Mouse (Mus musculus): ENCODE data around the gene Ticam1. TPM values are rescaled to one million over a fixed set of nuclear protein-coding genes. Genes with fewer than 3 reads are reported as not detected.

Ticam1 gene
- polyA plus RNA-seq, 1 experiment from 2014 or later = 4.3 TPM

DNA sequence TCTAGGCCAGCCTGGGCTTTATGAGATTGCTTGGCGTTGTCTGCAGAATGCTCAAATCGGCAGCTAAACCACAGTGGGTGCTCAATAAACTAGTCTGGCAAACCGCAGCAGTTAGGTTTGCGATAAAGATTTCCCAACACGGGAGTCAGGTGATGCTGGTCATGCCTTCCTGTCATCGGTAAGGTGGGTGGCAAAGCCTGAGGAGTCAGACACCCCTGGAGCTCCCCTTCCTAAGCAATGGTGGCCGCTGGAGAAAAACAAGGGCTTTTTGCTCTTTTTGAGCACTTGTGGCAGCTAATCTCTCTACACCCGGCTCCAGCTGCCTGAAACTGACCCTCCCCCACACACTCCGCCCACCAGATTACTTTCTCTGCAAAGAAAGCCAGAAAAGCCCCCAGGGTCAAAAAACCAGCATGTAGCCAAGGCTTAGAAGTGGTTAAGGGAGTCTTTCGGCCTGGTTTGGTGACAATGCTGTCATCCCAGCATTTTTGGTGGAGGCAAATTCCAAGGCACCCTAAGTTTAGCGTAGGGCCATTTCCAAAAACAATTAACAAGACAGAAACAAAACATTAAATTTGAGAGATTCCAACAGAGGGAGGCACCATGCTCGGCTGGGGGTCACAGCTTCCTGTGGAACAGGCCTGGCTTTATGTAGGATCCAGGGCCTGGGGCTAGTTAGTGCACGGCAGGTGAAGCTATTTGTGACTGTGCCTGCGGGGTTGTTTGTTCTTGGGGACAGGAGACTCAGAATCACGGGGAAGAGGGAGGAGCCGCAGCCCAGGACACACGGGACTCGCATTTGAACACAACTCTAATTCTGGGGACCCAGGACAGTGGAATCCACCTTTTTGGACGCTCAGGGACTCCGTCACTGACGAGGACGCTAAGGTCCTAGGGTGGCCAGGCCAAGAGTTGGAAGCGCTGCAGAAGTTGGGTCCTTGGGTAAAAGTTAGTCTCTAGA is 13.1 kb upstream of the Ticam1 start:
- Histone ChIP-seq H3K9ac (peak overlapping the region; percentile 80), H3K9me3 (no peaks in the 10 kb centered on the region), H3K27ac (peak overlapping the region; percentile 96), H3K4me2 (peak overlapping the region; percentile 82), H3K4me3 (peak overlapping the region; percentile 59), H3K27me3 (no peaks in the 10 kb centered on the region), H3K36me3 (peaks cover 25% of the 10 kb centered on the region), H3K4me1 (peaks cover 40% of the 10 kb centered on the region)
- peak; percentile 2; the same call in 1 of the 2 replicates for ATAC-seq (ENCODE audit: insufficient number of reproducible peaks, insufficient read depth, low FRiP score, low TSS enrichment, low read depth)
- 2% methylated on average over 23 of the region's 23 CpGs for WGBS

DNA sequence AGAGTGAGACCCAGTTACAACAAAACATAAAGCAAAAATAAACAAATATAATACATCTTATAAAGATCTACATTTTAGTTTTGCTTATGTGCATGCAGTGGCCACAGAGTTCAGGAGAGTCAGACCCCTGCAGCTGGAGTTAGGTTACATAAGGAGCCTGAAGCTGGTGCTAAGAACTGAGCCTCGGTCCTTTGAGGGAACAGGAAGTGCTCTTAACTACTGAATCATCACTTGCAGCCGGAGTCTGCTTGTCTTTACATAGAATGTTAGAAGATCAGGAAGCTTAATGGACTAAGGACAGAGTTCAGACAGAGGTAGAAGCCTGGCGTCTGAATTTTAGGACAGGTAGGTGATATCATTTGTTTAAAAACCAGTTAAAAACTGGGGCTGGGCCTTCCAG is 12.3 kb upstream of the Ticam1 start:
- H3K27ac ChIP-seq = peak overlapping the region; percentile 96
- peaks cover 33% of the 10 kb centered on the region for H3K36me3 ChIP-seq
- peaks cover 40% of the 10 kb centered on the region for H3K4me1 ChIP-seq
- WGBS = 28% methylated on average over 3 of the region's 3 CpGs
- H3K9ac ChIP-seq = peak overlapping the region; percentile 80
- no peak for ATAC-seq (ENCODE audit: insufficient number of reproducible peaks, insufficient read depth, low FRiP score, low TSS enrichment, low read depth)
- H3K9me3 ChIP-seq = no peaks in the 10 kb centered on the region
- H3K4me3 ChIP-seq = peak overlapping the region; percentile 59
- peak overlapping the region; percentile 82 for H3K4me2 ChIP-seq
- no peaks in the 10 kb centered on the region for H3K27me3 ChIP-seq

DNA sequence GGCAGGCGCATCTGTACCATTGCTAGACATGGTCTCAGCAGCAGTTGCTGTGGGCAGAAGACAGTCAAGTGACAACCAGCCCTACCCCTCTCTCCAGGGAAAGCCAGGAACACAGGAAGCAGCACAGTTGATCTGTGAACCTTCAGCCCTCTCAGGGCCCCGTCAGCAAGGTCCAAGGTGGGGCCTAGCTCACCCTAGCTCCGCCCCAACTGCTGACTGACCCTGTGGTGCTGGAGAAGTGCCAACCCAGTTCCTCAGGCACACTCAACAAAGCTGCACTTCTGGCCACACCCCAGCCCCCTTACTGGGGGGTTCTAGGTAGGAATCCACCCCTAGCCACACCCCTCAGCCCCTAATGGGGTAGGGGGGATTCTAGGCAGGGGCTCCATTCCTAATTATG is 11.2 kb upstream of the Ticam1 start:
- peak overlapping the region; percentile 82 for H3K4me2 ChIP-seq
- H3K9me3 ChIP-seq = no peaks in the 10 kb centered on the region
- WGBS = 63% methylated on average over 3 of the region's 3 CpGs
- 0 out of 2 replicates have a peak overlapping the region, but pooled peaks have one; percentile 11 for H3K27ac ChIP-seq
- no peaks in the 10 kb centered on the region for H3K27me3 ChIP-seq
- H3K4me3 ChIP-seq = no peak overlapping the region
- peaks cover 40% of the 10 kb centered on the region for H3K4me1 ChIP-seq
- peak overlapping the region; percentile 57 for H3K9ac ChIP-seq
- no peak for ATAC-seq (ENCODE audit: insufficient number of reproducible peaks, insufficient read depth, low FRiP score, low TSS enrichment, low read depth)
- peaks cover 41% of the 10 kb centered on the region for H3K36me3 ChIP-seq

DNA sequence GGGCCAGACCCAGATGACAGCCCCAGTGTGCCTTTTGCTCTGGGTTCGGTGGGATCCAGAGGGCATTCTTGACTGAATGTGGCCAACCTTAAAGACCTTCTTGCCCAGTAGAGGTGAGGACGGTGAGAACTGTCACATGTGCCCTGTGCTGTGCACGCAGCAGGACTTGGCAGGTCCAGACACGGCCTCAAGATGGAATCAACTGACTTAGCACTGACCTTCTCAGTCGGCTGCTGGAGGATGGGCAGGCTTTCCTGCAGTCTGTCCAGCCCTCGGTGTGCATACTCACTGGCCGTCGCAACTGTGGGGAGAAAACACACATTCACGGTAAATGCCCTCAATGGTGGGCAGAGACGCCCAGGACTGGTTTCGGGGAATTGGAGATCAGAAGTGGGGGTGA is 9.4 kb upstream of the Ticam1 start:
- no peak for ATAC-seq (ENCODE audit: insufficient number of reproducible peaks, insufficient read depth, low FRiP score, low TSS enrichment, low read depth)
- 93% methylated on average over 11 of the region's 11 CpGs for WGBS

DNA sequence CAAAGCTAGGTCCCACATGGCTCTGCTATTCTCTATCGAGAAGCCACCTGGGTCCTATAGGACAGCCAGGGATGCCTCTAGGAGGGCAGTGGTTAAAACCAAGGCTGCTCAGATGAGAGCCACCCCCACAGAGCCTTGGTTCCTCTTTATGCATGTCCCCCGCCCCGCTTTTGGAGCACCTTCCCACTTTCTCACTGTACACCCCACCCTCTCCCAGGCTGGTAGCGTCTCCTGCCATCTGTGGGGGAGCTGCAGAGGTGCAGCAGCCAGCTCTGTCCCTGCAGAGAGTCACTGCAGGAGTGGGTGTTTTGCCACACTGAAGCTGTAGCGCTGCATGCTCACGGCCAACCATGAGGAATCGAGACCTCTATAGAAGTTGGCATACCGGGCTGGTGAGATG is 6.7 kb upstream of the Ticam1 start:
- Histone ChIP-seq H3K9ac (no peak overlapping the region), H3K4me1 (peaks cover 17% of the 10 kb centered on the region), H3K27ac (no peak overlapping the region), H3K4me3 (no peak overlapping the region), H3K9me3 (no peaks in the 10 kb centered on the region), H3K36me3 (peaks cover 78% of the 10 kb centered on the region), H3K27me3 (no peaks in the 10 kb centered on the region), H3K4me2 (no peak overlapping the region)
- no peak for ATAC-seq (ENCODE audit: insufficient number of reproducible peaks, insufficient read depth, low FRiP score, low TSS enrichment, low read depth)
- WGBS = 93% methylated on average over 8 of the region's 8 CpGs

More for the DNA sequence above, 9.4 kb upstream of the Ticam1 start:
- Histone ChIP-seq H3K4me3 (no peak overlapping the region), H3K36me3 (peaks cover 56% of the 10 kb centered on the region), H3K9ac (no peak overlapping the region), H3K4me1 (peaks cover 32% of the 10 kb centered on the region), H3K9me3 (no peaks in the 10 kb centered on the region), H3K27me3 (no peaks in the 10 kb centered on the region), H3K27ac (no peak overlapping the region), H3K4me2 (no peak overlapping the region)

DNA sequence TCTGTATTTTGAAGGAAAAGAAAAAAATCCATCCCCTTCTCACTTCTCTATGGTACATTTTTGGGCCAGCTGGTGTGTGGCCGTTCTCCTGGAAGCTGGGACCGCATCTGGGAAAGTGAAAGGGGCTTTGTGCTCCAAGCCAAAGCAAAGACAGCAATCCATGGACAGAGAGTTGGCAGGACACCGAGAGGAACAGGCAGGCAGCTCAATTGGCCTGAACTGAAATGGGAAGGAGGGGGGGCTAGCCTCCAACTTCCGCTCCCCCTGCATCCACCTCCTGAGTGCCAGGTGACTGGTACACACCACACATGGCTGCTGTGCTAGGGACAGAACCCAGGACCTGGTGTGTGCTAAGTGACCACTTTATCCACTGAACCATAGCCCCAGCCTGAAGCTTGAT is 6.2 kb upstream of the Ticam1 start:
- Histone ChIP-seq H3K36me3 (peaks cover 78% of the 10 kb centered on the region), H3K9ac (no peak overlapping the region), H3K27ac (no peak overlapping the region), H3K9me3 (no peaks in the 10 kb centered on the region), H3K27me3 (no peaks in the 10 kb centered on the region), H3K4me3 (no peak overlapping the region), H3K4me2 (no peak overlapping the region), H3K4me1 (peaks cover 12% of the 10 kb centered on the region)
- no peak for ATAC-seq (ENCODE audit: insufficient number of reproducible peaks, insufficient read depth, low FRiP score, low TSS enrichment, low read depth)
- 77% methylated on average over 4 of the region's 4 CpGs for WGBS

DNA sequence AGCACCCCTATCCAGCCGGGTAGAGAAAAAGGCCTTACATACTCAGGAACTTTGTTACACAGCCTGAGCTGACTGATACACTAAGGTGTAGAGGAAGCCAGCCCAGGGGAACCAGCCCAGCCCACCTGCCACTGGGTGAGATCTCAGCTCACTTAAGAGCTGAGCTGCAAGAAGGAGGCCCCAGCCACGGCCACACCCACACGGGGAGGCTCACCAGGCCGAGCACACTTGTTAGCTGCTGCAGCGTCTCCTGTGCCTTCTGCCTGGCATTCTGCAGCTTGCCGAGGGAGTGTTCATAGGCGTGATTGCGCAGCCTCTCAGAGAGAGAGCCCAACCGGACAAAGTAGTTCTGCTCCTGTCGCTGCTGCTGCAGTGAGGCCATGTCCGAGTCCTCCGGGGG is 4.6 kb upstream of the Ticam1 start:
- peaks cover 68% of the 10 kb centered on the region for H3K36me3 ChIP-seq
- no peak for ATAC-seq (ENCODE audit: insufficient number of reproducible peaks, insufficient read depth, low FRiP score, low TSS enrichment, low read depth)
- 0 out of 2 replicates have a peak overlapping the region, but pooled peaks have one; percentile 22 for H3K27ac ChIP-seq
- peaks cover 18% of the 10 kb centered on the region for H3K4me1 ChIP-seq
- H3K9me3 ChIP-seq = no peaks in the 10 kb centered on the region
- 84% methylated on average over 12 of the region's 12 CpGs for WGBS
- no peak overlapping the region for H3K4me3 ChIP-seq
- no peak overlapping the region for H3K9ac ChIP-seq
- H3K4me2 ChIP-seq = no peak overlapping the region
- H3K27me3 ChIP-seq = no peaks in the 10 kb centered on the region

DNA sequence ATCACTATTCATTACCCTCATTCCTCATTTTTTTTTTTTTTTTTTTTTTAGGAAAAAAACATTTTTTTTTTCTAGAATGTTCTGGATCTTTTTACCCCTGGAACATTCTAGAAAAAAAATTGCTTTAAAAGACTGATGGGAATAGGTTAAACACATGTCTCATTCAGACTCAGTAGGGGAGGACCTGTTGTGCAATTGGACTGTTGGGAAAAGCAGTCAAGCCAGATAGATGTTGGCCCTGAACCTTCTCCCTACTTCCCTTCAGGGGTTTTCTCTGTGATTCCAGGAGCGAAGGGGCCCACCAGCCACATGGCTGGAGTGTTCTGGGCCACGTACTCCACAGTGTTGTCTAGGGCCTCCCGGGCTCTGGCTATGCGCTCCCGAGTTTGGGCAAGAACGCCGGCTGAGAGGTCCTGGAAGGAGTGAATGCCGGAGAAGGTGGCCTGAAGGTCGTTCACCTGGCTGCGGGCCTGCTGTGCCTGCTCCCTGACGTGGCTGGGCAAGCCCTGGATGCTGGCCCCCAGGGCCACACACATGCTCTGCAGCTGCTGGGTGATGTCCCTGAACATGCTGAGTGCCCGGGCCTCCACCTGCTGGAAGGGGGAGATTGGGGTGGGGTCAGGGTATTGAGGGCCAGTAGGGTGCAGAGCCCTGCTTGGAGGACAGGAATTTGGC is 3.0 kb upstream of the Ticam1 start:
- Histone ChIP-seq H3K27me3 (no peaks in the 10 kb centered on the region), H3K9me3 (no peaks in the 10 kb centered on the region), H3K36me3 (peaks cover 52% of the 10 kb centered on the region), H3K9ac (no peak overlapping the region), H3K27ac (no peak overlapping the region), H3K4me1 (peaks cover 24% of the 10 kb centered on the region), H3K4me3 (no peak overlapping the region), H3K4me2 (no peak overlapping the region)
- ATAC-seq (ENCODE audit: insufficient number of reproducible peaks, insufficient read depth, low FRiP score, low TSS enrichment, low read depth) = no peak
- WGBS = 85% methylated on average over 12 of the region's 12 CpGs

DNA sequence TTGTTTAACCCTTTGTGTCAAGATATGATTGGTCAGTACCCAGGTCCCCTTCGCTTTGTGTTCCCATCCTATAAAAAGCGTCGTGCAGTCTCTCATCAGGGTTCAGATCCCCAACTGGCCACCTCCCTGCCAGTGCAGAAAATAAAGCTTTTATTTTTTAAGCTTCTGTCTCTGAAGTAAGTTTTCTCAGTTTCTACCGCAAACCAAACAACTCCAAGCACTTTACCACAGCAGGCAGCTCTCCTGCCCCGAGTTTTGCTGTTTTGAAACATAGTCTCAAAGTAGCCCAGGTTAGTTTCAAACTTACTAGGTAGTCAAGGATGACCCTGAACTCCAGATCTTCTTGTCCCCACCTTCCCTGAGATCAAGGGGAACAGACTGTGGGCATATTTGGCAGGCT is 1.8 kb upstream of the Ticam1 start:
- ATAC-seq (ENCODE audit: insufficient number of reproducible peaks, insufficient read depth, low FRiP score, low TSS enrichment, low read depth) = no peak
- H3K4me3 ChIP-seq = no peak overlapping the region
- no peaks in the 10 kb centered on the region for H3K9me3 ChIP-seq
- no peaks in the 10 kb centered on the region for H3K27me3 ChIP-seq
- peaks cover 27% of the 10 kb centered on the region for H3K4me1 ChIP-seq
- no peak overlapping the region for H3K27ac ChIP-seq
- no peak overlapping the region for H3K4me2 ChIP-seq
- WGBS = 94% methylated on average over 5 of the region's 5 CpGs
- H3K36me3 ChIP-seq = peaks cover 45% of the 10 kb centered on the region
- no peak overlapping the region for H3K9ac ChIP-seq

DNA sequence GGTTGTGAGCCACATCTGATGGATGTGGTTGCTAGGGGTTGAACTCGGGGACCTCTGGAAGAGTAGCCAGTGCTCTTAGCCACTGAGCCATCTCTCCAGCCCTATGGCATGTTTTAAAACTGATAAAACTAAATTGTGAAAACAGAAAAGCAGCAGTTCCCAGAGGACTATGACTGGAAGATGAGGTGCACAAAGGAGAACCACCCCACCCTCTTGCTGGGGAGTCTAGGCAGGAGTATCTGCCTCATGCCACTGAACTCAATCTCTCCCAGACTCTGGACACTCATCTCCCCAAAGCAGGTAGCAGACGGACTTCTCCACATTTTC is 944 bp upstream of the Ticam1 start:
- Histone ChIP-seq H3K4me3 (peak overlapping the region; percentile 59; the same call in 1 of the 2 replicates), H3K4me1 (peaks cover 30% of the 10 kb centered on the region), H3K9ac (peak overlapping the region; percentile 79; the same call in 1 of the 2 replicates), H3K27ac (peak overlapping the region; percentile 92), H3K27me3 (no peaks in the 10 kb centered on the region), H3K4me2 (peak overlapping the region; percentile 77), H3K36me3 (peaks cover 40% of the 10 kb centered on the region), H3K9me3 (no peaks in the 10 kb centered on the region)
- 42% methylated on average over 2 of the region's 2 CpGs for WGBS
- ATAC-seq (ENCODE audit: insufficient number of reproducible peaks, insufficient read depth, low FRiP score, low TSS enrichment, low read depth) = no peak

DNA sequence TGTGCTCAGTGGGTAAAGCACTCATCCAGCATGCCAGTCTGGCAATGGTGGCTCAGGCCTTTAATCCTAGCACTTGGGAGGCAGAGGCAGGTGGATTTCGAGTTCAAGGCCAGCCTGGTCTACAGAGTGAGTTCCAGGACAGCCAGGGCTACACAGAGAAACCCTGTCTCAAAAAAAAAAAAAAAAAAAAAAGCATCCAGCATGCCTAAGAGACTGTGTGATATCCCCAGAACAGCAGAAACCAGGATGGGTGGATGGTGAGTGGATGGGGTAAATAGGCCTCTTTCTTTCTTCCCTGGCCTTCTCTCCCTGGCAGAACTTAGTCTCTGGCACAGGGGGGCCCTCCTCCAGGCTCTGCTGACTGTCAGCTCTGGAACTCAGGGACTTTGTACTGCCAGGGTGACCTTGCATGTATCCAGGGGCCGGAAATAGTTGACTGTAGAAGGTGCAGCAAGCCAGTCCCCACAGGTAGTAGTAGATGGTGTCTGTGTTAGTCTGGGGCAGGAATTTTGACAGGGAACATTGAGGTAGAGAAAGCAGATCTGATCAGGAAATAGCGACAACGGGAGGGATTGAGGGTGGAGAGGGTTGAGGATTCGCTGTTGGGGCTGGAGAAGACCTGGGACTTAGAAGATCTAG is 625 bp downstream of the Ticam1 start:
- WGBS = 21% methylated on average over 5 of the region's 5 CpGs

More for the DNA sequence above, 625 bp downstream of the Ticam1 start:
- ATAC-seq (ENCODE audit: insufficient number of reproducible peaks, insufficient read depth, low FRiP score, low TSS enrichment, low read depth) = no peak
- Histone ChIP-seq H3K9me3 (no peaks in the 10 kb centered on the region), H3K4me3 (peak overlapping the region; percentile 59), H3K4me2 (peak overlapping the region; percentile 77), H3K27ac (peak overlapping the region; percentile 92), H3K9ac (peak overlapping the region; percentile 79), H3K4me1 (peaks cover 29% of the 10 kb centered on the region), H3K36me3 (peaks cover 43% of the 10 kb centered on the region), H3K27me3 (no peaks in the 10 kb centered on the region)
